Mouse (Mus musculus): Measurements from ENCODE around the gene Fos.

GRCm38 (mm10) chr12:85478696-85479095 is 5.0 kb downstream of the Fos start:
- no peak for TF ChIP-seq POLR2A (IDR thresholded peaks at IDR 0.05; ENCODE audit: control insufficient read depth, low read depth, low read length)
- no peak for TF ChIP-seq CTCF (IDR thresholded peaks at IDR 0.05; ENCODE audit: control insufficient read depth, insufficient read depth, insufficient replicate concordance, low read depth, low read length)

Measured in testis, adult 2 months (tissue).